Mouse (Mus musculus) lung, embryonic 14.5 days (tissue): Measurements from ENCODE around the gene Shq1. TPM values are rescaled to one million over a fixed set of nuclear protein-coding genes. Genes with fewer than 3 reads are reported as not detected.

Experiments
- ATAC-seq: fragments of 200-750 bp; cut with Nextera tagmentation; 2 replicates; pipeline ENCODE4 v1.8.0; 2017; ENCODE audit warnings: mild to moderate bottlenecking, moderate TSS enrichment, moderate library complexity; ENCODE audit not compliant: insufficient read depth
- DNase-seq: peaks from one replicate; pipeline ENCODE4 v3.0.0-alpha.2; 2015
- H3K27ac ChIP-seq: fragments of 300-500 bp; sonication (generic); 2 replicates; pipeline ENCODE4 v1.5.1; 2014; ENCODE audit warnings: low read depth, mild to moderate bottlenecking, moderate library complexity
- H3K27me3 ChIP-seq: fragments of 300-500 bp; sonication (generic); 2 replicates; pipeline ENCODE4 v1.6.1; 2014; ENCODE audit warnings: low read length, control low read depth; ENCODE audit not compliant: insufficient read depth
- H3K36me3 ChIP-seq: fragments of 300-500 bp; sonication (generic); 2 replicates; pipeline ENCODE4 v1.6.1; 2014; ENCODE audit warnings: control low read depth; ENCODE audit not compliant: insufficient read depth
- H3K4me1 ChIP-seq: fragments of 300-500 bp; sonication (generic); 2 replicates; pipeline ENCODE4 v1.6.1; 2014; ENCODE audit warnings: antibody characterized with exemption, control low read depth; ENCODE audit not compliant: insufficient read depth
- H3K4me2 ChIP-seq: fragments of 300-500 bp; sonication (generic); 2 replicates; pipeline ENCODE4 v1.6.1; 2014; ENCODE audit warnings: mild to moderate bottlenecking
- H3K4me3 ChIP-seq: fragments of 300-500 bp; sonication (generic); 2 replicates; pipeline ENCODE4 v1.5.1; 2014; ENCODE audit warnings: low read depth, low read length
- H3K9ac ChIP-seq: fragments of 300-500 bp; sonication (generic); 2 replicates; pipeline ENCODE4 v1.6.1; 2014
- H3K9me3 ChIP-seq: fragments of 300-500 bp; sonication (generic); 2 replicates; pipeline ENCODE4 v1.6.1; 2016; ENCODE audit warnings: low read depth, low read length, control low read depth
- CTCF ChIP-seq: IDR thresholded peaks from 2 replicates; pipeline ENCODE4 v1.5.1; 2016; ENCODE audit warnings: antibody characterized with exemption, low read depth
- WGBS: fragments of 180-500 bp; shearing (Covaris S2); extraction: QIAGEN DNeasy Blood & Tissue Kit; methylation state at CpG from one replicate; pipeline ENCODE4 v1.1.7; 2014; 5-methylcytosine and 5-hydroxymethylcytosine counted together
- polyA plus RNA-seq: library from polyadenylated mRNA; unstranded; fragments of >200 nt; fragmentation: Nextera tagmentation; extraction: Ambion mirVana; gene quantifications from 2 replicates; pipeline ENCODE4 v1.2.1, GENCODE M21; 2014

Shq1 gene
- polyA plus RNA-seq, 1 experiment from 2014 or later: 17.7 TPM

DNA sequence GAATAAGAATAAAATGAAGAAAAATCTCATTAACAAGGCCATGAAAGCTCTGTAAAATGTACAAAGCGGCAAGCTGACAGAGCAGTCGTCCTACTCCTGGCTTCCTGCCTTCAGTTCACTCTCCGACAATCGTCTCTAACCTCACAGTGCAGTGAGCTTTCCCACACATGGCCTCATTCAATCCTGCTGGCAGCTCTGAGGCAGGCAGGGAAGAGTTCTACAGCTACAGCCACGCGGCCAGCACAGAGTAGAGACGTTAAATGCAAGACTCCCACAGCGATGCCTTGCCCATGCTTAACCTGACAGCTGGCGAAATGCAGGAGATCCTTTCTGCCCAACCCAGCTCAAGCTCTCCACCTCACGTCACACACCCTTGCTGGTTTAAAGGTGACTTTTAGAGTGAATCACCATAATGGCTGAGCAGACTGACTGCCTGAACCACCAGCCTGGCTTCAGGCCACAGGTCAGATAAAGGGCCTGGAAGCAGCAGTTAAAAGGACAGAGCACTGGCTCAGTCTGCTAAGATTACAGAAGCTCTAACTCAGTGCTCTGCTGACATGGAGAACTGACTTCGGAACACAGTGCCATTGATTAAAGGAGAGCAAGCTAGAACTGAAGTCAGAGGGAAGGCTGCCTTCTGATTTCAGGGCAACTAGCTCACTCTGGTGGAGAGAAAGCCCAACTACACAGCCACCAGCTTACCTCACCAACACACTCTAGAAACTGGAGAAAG, 25.3 kb downstream of the Shq1 start:
- Histone ChIP-seq H3K27me3 (no peaks in the 10 kb centered on the region), H3K9me3 (no peaks in the 10 kb centered on the region), H3K4me1 (no peaks in the 10 kb centered on the region), H3K4me3 (no peak overlapping the region), H3K9ac (no peak overlapping the region), H3K36me3 (0 out of 2 replicates have a peak, but pooled peaks cover 2% of the 10 kb centered on the region), H3K27ac (no peak overlapping the region), H3K4me2 (no peak overlapping the region)
- WGBS: 63% methylated on average over 11 of the region's 11 CpGs
- TF ChIP-seq CTCF: peak; percentile 83
- ATAC-seq: peak; percentile 77
- peak; percentile 79 for DNase-seq

- no peaks in the 10 kb centered on the region for H3K27me3 ChIP-seq
- H3K9me3 ChIP-seq: no peaks in the 10 kb centered on the region
- WGBS: 77% methylated on average over 15 of the region's 15 CpGs
- no peak overlapping the region for H3K4me2 ChIP-seq
- H3K9ac ChIP-seq: no peak overlapping the region
- no peaks in the 10 kb centered on the region for H3K4me1 ChIP-seq
- H3K36me3 ChIP-seq: 0 out of 2 replicates have a peak, but pooled peaks cover 2% of the 10 kb centered on the region
- DNase-seq: peak; percentile 16
- no peak overlapping the region for H3K27ac ChIP-seq
- no peak for TF ChIP-seq CTCF
- no peak for ATAC-seq
- no peak overlapping the region for H3K4me3 ChIP-seq
These were observed 26.3 kb downstream of the Shq1 start for GRCm38 (mm10) chr6:100644631-100645030.

DNA sequence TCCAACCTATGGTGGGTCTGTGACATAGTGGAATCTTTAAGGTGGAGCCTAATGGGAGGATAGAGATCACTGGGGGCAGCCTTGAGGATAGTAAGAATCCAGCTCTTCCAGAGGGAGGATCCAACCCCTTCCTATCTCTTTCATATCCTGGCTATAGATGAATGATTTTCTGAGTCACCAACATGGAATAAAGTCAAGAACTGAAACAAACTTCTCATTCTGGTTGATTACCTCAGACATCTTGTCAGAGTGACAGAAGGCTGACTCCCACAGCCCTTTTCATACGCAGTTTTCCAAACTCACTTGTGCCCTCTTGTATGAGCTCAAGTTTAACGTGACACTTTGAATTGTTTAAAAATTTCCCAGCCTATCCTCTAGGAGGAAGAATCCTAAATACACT, 28.2 kb downstream of the Shq1 start:
- Histone ChIP-seq H3K4me2 (no peak overlapping the region), H3K4me1 (no peaks in the 10 kb centered on the region), H3K27me3 (no peaks in the 10 kb centered on the region), H3K36me3 (0 out of 2 replicates have a peak, but pooled peaks cover 2% of the 10 kb centered on the region), H3K4me3 (no peak overlapping the region), H3K27ac (no peak overlapping the region), H3K9ac (no peak overlapping the region), H3K9me3 (no peaks in the 10 kb centered on the region)
- 61% methylated on average over 2 of the region's 2 CpGs for WGBS
- ATAC-seq (no peak), DNase-seq (no peak)
- no peak for TF ChIP-seq CTCF

DNA sequence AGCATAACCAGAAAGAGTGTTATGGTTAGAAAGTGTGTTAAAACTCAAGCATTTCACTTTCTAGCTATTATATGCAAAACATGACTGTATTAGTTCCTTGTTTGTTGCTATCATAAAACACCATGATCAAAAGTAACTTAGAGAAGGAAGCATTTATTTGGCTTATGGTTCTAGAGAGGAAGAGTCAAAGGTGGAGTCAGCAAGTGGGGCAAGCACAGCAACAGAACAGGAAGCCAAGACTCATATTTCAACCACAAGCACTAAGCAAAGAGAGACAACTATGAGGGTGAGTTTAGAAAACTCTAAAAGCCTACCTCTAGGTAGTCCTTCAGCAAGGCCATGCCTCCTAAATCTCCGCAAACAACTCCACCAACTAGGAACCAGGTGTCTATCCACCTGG, 30.4 kb downstream of the Shq1 start:
- H3K4me3 ChIP-seq: no peak overlapping the region
- no peaks in the 10 kb centered on the region for H3K4me1 ChIP-seq
- no peaks in the 10 kb centered on the region for H3K9me3 ChIP-seq
- no peak for TF ChIP-seq CTCF
- 97% methylated on average over 1 of the region's 1 CpGs for WGBS
- no peak overlapping the region for H3K9ac ChIP-seq
- DNase-seq (no peak), ATAC-seq (no peak)
- no peak overlapping the region for H3K4me2 ChIP-seq
- no peak overlapping the region for H3K27ac ChIP-seq
- 0 out of 2 replicates have a peak, but pooled peaks cover 5% of the 10 kb centered on the region for H3K36me3 ChIP-seq
- H3K27me3 ChIP-seq: no peaks in the 10 kb centered on the region

DNA sequence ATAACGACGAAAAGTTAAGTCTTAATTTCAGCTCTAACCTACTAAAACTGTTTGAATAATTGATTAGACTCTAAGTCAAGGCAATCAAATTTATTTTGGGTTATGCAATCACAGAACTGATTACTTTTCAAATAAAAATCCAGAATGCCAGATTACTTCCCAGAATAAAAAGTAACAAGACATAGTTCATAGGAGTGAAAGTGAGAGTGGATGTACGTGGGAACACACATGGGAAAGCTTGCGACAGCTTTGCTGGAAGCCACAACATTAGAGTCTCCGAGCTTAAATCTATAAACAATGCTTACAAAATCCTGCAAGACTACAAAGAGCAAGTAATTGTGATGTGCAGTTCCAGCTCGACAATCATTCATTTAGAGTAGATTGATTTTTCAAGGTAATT, 41.9 kb downstream of the Shq1 start:
- TF ChIP-seq CTCF: no peak
- 57% methylated on average over 6 of the region's 6 CpGs for WGBS
- H3K36me3 ChIP-seq: 0 out of 2 replicates have a peak, but pooled peaks cover 11% of the 10 kb centered on the region
- no peak overlapping the region for H3K4me2 ChIP-seq
- H3K4me1 ChIP-seq: no peaks in the 10 kb centered on the region
- DNase-seq: no peak
- no peaks in the 10 kb centered on the region for H3K27me3 ChIP-seq
- no peak for ATAC-seq
- no peaks in the 10 kb centered on the region for H3K9me3 ChIP-seq
- H3K4me3 ChIP-seq: no peak overlapping the region
- H3K9ac ChIP-seq: no peak overlapping the region
- no peak overlapping the region for H3K27ac ChIP-seq

GRCm38 (mm10) chr6:100628223-100628622, 42.7 kb downstream of the Shq1 start:
- H3K4me1 ChIP-seq: no peaks in the 10 kb centered on the region

DNA sequence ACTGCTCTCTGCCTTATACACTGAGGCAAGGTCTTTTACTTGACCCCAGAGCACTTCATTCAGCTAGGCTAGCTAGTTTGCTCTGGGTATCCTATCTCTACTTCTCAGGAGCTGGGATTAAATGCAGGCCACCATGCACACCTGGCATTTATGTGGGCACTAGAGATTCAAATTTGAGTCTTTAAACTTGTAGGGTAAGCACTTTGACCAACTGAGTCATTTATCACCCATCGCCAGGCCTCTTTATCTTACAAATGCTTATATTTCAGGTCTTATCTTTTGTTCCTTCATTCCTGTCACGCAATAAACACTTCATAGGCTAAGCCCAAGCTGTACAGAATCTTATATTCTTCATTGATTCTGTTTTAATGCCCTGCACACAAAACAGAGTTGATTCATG, 47.0 kb downstream of the Shq1 start:
- Histone ChIP-seq H3K4me1 (peaks cover 3% of the 10 kb centered on the region; the same call in 1 of the 2 replicates), H3K4me2 (no peak overlapping the region), H3K4me3 (no peak overlapping the region), H3K9ac (no peak overlapping the region), H3K36me3 (no peaks in the 10 kb centered on the region), H3K27ac (no peak overlapping the region), H3K9me3 (no peaks in the 10 kb centered on the region), H3K27me3 (no peaks in the 10 kb centered on the region)
- DNase-seq (no peak), ATAC-seq (no peak)
- 66% methylated on average over 2 of the region's 2 CpGs for WGBS
- no peak for TF ChIP-seq CTCF

More at GRCm38 (mm10) chr6:100628223-100628622, 42.7 kb downstream of the Shq1 start:
- DNase-seq: no peak
- Histone ChIP-seq H3K36me3 (0 out of 2 replicates have a peak, but pooled peaks cover 11% of the 10 kb centered on the region), H3K27ac (no peak overlapping the region), H3K27me3 (no peaks in the 10 kb centered on the region), H3K9ac (no peak overlapping the region), H3K4me3 (no peak overlapping the region), H3K4me2 (no peak overlapping the region), H3K9me3 (no peaks in the 10 kb centered on the region)
- TF ChIP-seq CTCF: no peak
- ATAC-seq: no peak
- 54% methylated on average over 3 of the region's 3 CpGs for WGBS
